Mouse (Mus musculus) embryonic facial prominence, embryonic 11.5 days (tissue): ENCODE measurements around the gene Casz1. TPM values are rescaled to one million over a fixed set of nuclear protein-coding genes. Genes with fewer than 3 reads are reported as not detected.

Experiments used
- ATAC-seq: fragments of 200-750 bp; cut with Nextera tagmentation; replicated peaks from 2 replicates; pipeline ENCODE4 v1.8.0; 2017; ENCODE audit warnings: low read depth; ENCODE audit not compliant: insufficient number of reproducible peaks, low FRiP score, low TSS enrichment
- DNase-seq: peaks from one replicate; pipeline ENCODE4 v3.0.0-alpha.2; 2015; ENCODE audit warnings: low spot score
- H3K27ac ChIP-seq: fragments of 300-500 bp; sonication (generic); replicated peaks from 2 replicates; pipeline ENCODE4 v1.5.1; 2014; ENCODE audit warnings: mild to moderate bottlenecking, low read depth, low read length, control low read depth
- H3K27me3 ChIP-seq: fragments of 300-500 bp; sonication (generic); 2 replicates; pipeline ENCODE4 v1.6.1; 2014; ENCODE audit warnings: mild to moderate bottlenecking, low read length, moderate library complexity, mixed read lengths; ENCODE audit not compliant: control insufficient read depth, insufficient read depth
- H3K36me3 ChIP-seq: fragments of 300-500 bp; sonication (generic); replicated peaks from 2 replicates; pipeline ENCODE4 v1.6.1; 2014; ENCODE audit warnings: low read depth, mild to moderate bottlenecking, low read length, moderate library complexity, mixed read lengths; ENCODE audit not compliant: control insufficient read depth, insufficient read depth
- H3K4me1 ChIP-seq: fragments of 300-500 bp; sonication (generic); 2 replicates; pipeline ENCODE4 v1.6.1; 2014; ENCODE audit warnings: low read length, mixed read lengths; ENCODE audit not compliant: control insufficient read depth, insufficient read depth
- H3K4me2 ChIP-seq: fragments of 300-500 bp; sonication (generic); 2 replicates; pipeline ENCODE4 v1.6.1; 2014; ENCODE audit warnings: low read depth, mild to moderate bottlenecking, control low read depth, low read length, moderate library complexity
- H3K4me3 ChIP-seq: fragments of 300-500 bp; sonication (generic); 2 replicates; pipeline ENCODE4 v1.5.1; 2014; ENCODE audit warnings: low read depth, low read length, control low read depth
- H3K9ac ChIP-seq: fragments of 300-500 bp; sonication (generic); replicated peaks from 2 replicates; pipeline ENCODE4 v1.6.1; 2014; ENCODE audit warnings: mild to moderate bottlenecking, control low read depth, low read length
- H3K9me3 ChIP-seq: fragments of 300-500 bp; sonication (generic); replicated peaks from 2 replicates; pipeline ENCODE4 v1.6.1; 2016; ENCODE audit warnings: mild to moderate bottlenecking, low read length, inconsistent platforms, mixed read lengths; ENCODE audit not compliant: control insufficient read depth
- WGBS: fragments of 180-500 bp; shearing (Covaris S2); extraction: QIAGEN DNeasy Blood & Tissue Kit; methylation state at CpG from one replicate; pipeline ENCODE4 v1.1.7; 2014; 5-methylcytosine and 5-hydroxymethylcytosine counted together
- polyA plus RNA-seq: library from polyadenylated mRNA; unstranded; fragments of >200 nt; fragmentation: Nextera tagmentation; extraction: Ambion mirVana; gene quantifications from 2 replicates; pipeline ENCODE4 v1.2.1, GENCODE M21; 2014

Casz1 gene
- polyA plus RNA-seq, 1 experiment from 2014 or later, result 1.1 TPM

GRCm38 (mm10) chr4:148837644-148838043 lies 33.4 kb downstream of the Casz1 start:
- Histone ChIP-seq H3K9me3 (no peaks in the 10 kb centered on the region), H3K4me3 (no peak overlapping the region), H3K4me1 (no peaks in the 10 kb centered on the region), H3K36me3 (no peaks in the 10 kb centered on the region), H3K27ac (no peak overlapping the region), H3K27me3 (no peaks in the 10 kb centered on the region), H3K9ac (no peak overlapping the region), H3K4me2 (no peak overlapping the region)
- ATAC-seq, result no peak
- DNase-seq, result no peak
- 87% methylated on average over 6 of the region's 6 CpGs for WGBS

GRCm38 (mm10) chr4:148842302-148842701 lies 38.1 kb downstream of the Casz1 start:
- no peak overlapping the region for H3K27ac ChIP-seq
- no peaks in the 10 kb centered on the region for H3K4me1 ChIP-seq
- no peak overlapping the region for H3K4me2 ChIP-seq
- H3K9me3 ChIP-seq, result no peaks in the 10 kb centered on the region
- H3K4me3 ChIP-seq, result no peak overlapping the region
- WGBS, result 50% methylated on average over 6 of the region's 6 CpGs
- no peak overlapping the region for H3K9ac ChIP-seq
- no peaks in the 10 kb centered on the region for H3K27me3 ChIP-seq
- ATAC-seq, result no peak
- DNase-seq, result no peak
- no peaks in the 10 kb centered on the region for H3K36me3 ChIP-seq

GRCm38 (mm10) chr4:148844921-148845320 lies 40.7 kb downstream of the Casz1 start:
- H3K4me1 ChIP-seq, result no peaks in the 10 kb centered on the region
- no peak for DNase-seq
- no peak overlapping the region for H3K27ac ChIP-seq
- no peaks in the 10 kb centered on the region for H3K36me3 ChIP-seq
- no peak for ATAC-seq
- no peaks in the 10 kb centered on the region for H3K9me3 ChIP-seq
- H3K9ac ChIP-seq, result no peak overlapping the region
- H3K4me2 ChIP-seq, result no peak overlapping the region
- H3K4me3 ChIP-seq, result no peak overlapping the region
- 43% methylated on average over 7 of the region's 7 CpGs for WGBS
- H3K27me3 ChIP-seq, result no peaks in the 10 kb centered on the region

- no peak overlapping the region for H3K4me3 ChIP-seq
- H3K27ac ChIP-seq, result no peak overlapping the region
- WGBS, result 71% methylated on average over 9 of the region's 9 CpGs
- H3K4me1 ChIP-seq, result no peaks in the 10 kb centered on the region
- H3K36me3 ChIP-seq, result no peaks in the 10 kb centered on the region
- DNase-seq (no peak), ATAC-seq (no peak)
- no peak overlapping the region for H3K4me2 ChIP-seq
- no peaks in the 10 kb centered on the region for H3K27me3 ChIP-seq
- H3K9me3 ChIP-seq, result no peaks in the 10 kb centered on the region
- H3K9ac ChIP-seq, result no peak overlapping the region
Measured at GRCm38 (mm10) chr4:148846203-148846602, 42.0 kb downstream of the Casz1 start.

GRCm38 (mm10) chr4:148846724-148847123 lies 42.5 kb downstream of the Casz1 start:
- H3K4me1 ChIP-seq, result no peaks in the 10 kb centered on the region
- no peak overlapping the region for H3K9ac ChIP-seq
- 70% methylated on average over 11 of the region's 11 CpGs for WGBS
- H3K27ac ChIP-seq, result no peak overlapping the region
- no peak overlapping the region for H3K4me2 ChIP-seq
- DNase-seq, result no peak
- no peaks in the 10 kb centered on the region for H3K27me3 ChIP-seq
- no peak for ATAC-seq
- H3K36me3 ChIP-seq, result no peaks in the 10 kb centered on the region
- H3K4me3 ChIP-seq, result no peak overlapping the region
- no peaks in the 10 kb centered on the region for H3K9me3 ChIP-seq

GRCm38 (mm10) chr4:148847636-148848035 lies 43.4 kb downstream of the Casz1 start:
- Histone ChIP-seq H3K36me3 (no peaks in the 10 kb centered on the region), H3K4me3 (no peak overlapping the region), H3K4me2 (no peak overlapping the region), H3K27me3 (no peaks in the 10 kb centered on the region), H3K9ac (no peak overlapping the region), H3K4me1 (no peaks in the 10 kb centered on the region), H3K27ac (no peak overlapping the region), H3K9me3 (no peaks in the 10 kb centered on the region)
- DNase-seq, result no peak
- ATAC-seq, result no peak
- WGBS, result 85% methylated on average over 9 of the region's 9 CpGs

- no peaks in the 10 kb centered on the region for H3K36me3 ChIP-seq
- WGBS, result 80% methylated on average over 6 of the region's 6 CpGs
- H3K27me3 ChIP-seq, result no peaks in the 10 kb centered on the region
- no peaks in the 10 kb centered on the region for H3K4me1 ChIP-seq
- H3K4me2 ChIP-seq, result no peak overlapping the region
- no peak for ATAC-seq
- DNase-seq, result no peak
- H3K27ac ChIP-seq, result no peak overlapping the region
- H3K9ac ChIP-seq, result no peak overlapping the region
- H3K9me3 ChIP-seq, result no peaks in the 10 kb centered on the region
- H3K4me3 ChIP-seq, result no peak overlapping the region
Measured at GRCm38 (mm10) chr4:148849437-148849836, 45.2 kb downstream of the Casz1 start.

GRCm38 (mm10) chr4:148853057-148853456 lies 48.8 kb downstream of the Casz1 start:
- DNase-seq, result no peak
- Histone ChIP-seq H3K4me3 (no peak overlapping the region), H3K9ac (no peak overlapping the region), H3K27me3 (peaks cover 7% of the 10 kb centered on the region; the same call in 1 of the 2 replicates), H3K4me2 (no peak overlapping the region), H3K27ac (no peak overlapping the region), H3K9me3 (no peaks in the 10 kb centered on the region), H3K4me1 (no peaks in the 10 kb centered on the region; the same call in 1 of the 2 replicates), H3K36me3 (no peaks in the 10 kb centered on the region)
- no peak for ATAC-seq
- 84% methylated on average over 4 of the region's 4 CpGs for WGBS
